Mouse (Mus musculus) heart, postnatal 0 days (tissue): ENCODE data around the gene Ramac. TPM values are rescaled to one million over a fixed set of nuclear protein-coding genes. Genes with fewer than 3 reads are reported as not detected.
A peak's percentile ranks its signal among the peaks of the same experiment; 100 is the strongest.

Source experiments
- ATAC-seq: fragments of 200-750 bp; cut with Nextera tagmentation; 2 replicates; pipeline ENCODE4 v1.8.0; 2017; ENCODE audit warnings: low read depth, moderate number of reproducible peaks, moderate library complexity; ENCODE audit not compliant: insufficient read depth
- DNase-seq: peaks from one replicate; pipeline ENCODE4 v3.0.0-alpha.2; 2016; ENCODE audit warnings: low spot score
- H3K27ac ChIP-seq: fragments of 300-500 bp; sonication (generic); 2 replicates; pipeline ENCODE4 v1.5.1; 2014; ENCODE audit warnings: low read depth, mild to moderate bottlenecking
- H3K27me3 ChIP-seq: fragments of 300-500 bp; sonication (generic); 2 replicates; pipeline ENCODE4 v1.6.1; 2014; ENCODE audit warnings: low read length, mixed read lengths; ENCODE audit not compliant: control insufficient read depth, insufficient read depth
- H3K36me3 ChIP-seq: fragments of 300-500 bp; sonication (generic); replicated peaks from 2 replicates; pipeline ENCODE4 v1.6.1; 2014; ENCODE audit warnings: low read length, mixed read lengths; ENCODE audit not compliant: control insufficient read depth, insufficient read depth
- H3K4me1 ChIP-seq: fragments of 300-500 bp; sonication (generic); 2 replicates; pipeline ENCODE4 v1.6.1; 2014; ENCODE audit warnings: antibody characterized with exemption; ENCODE audit not compliant: control insufficient read depth, insufficient read depth
- H3K4me2 ChIP-seq: fragments of 300-500 bp; sonication (generic); 2 replicates; pipeline ENCODE4 v1.6.1; 2014; ENCODE audit warnings: low read depth, mild to moderate bottlenecking, low read length, moderate library complexity
- H3K4me3 ChIP-seq: fragments of 300-500 bp; sonication (generic); 2 replicates; pipeline ENCODE4 v1.5.1; 2014; ENCODE audit warnings: low read depth, low read length
- H3K9ac ChIP-seq: fragments of 300-500 bp; sonication (generic); replicated peaks from 2 replicates; pipeline ENCODE4 v1.6.1; 2014; ENCODE audit warnings: low read depth, low read length, mixed read lengths
- H3K9me3 ChIP-seq: fragments of 300-500 bp; sonication (generic); replicated peaks from 2 replicates; pipeline ENCODE4 v1.6.1; 2016; ENCODE audit warnings: low read length; ENCODE audit not compliant: control insufficient read depth
- CTCF ChIP-seq: IDR thresholded peaks from 2 replicates; pipeline ENCODE4 v1.5.1; 2016; ENCODE audit warnings: antibody characterized with exemption, control low read depth, low read depth
- EP300 ChIP-seq: IDR thresholded peaks from 2 replicates; pipeline ENCODE4 v1.6.1; 2016; ENCODE audit warnings: antibody characterized with exemption, low read depth
- WGBS: fragments of 180-500 bp; shearing (Covaris S2); extraction: QIAGEN DNeasy Blood & Tissue Kit; methylation state at CpG from one replicate; pipeline ENCODE4 v1.1.7; 2014; 5-methylcytosine and 5-hydroxymethylcytosine counted together
- polyA plus RNA-seq: library from polyadenylated mRNA; unstranded; fragments of >200 nt; fragmentation: Nextera tagmentation; extraction: Ambion mirVana; gene quantifications from 2 replicates; pipeline ENCODE4 v1.2.1, GENCODE M21; 2015
- total RNA-seq: library from RNA; depleted of rRNA; stranded (reverse); fragments of >200 nt; gene quantifications from 2 replicates; pipeline ENCODE4 v1.2.3, GENCODE M21; 2014; ENCODE audit warnings: low replicate concordance

Ramac gene
- total and polyA plus RNA-seq, 2 experiments from 2014 or later, result 58.0 to 88.2 TPM

- peaks cover 11% of the 10 kb centered on the region; the same call in 1 of the 2 replicates for H3K4me1 ChIP-seq
- H3K9me3 ChIP-seq, result no peaks in the 10 kb centered on the region
- ATAC-seq (peak; percentile 81), DNase-seq (peak; percentile 61)
- 0 out of 2 replicates have a peak overlapping the region, but pooled peaks have one; percentile 3 for H3K4me3 ChIP-seq
- H3K27ac ChIP-seq, result peak overlapping the region; percentile 85
- no peaks in the 10 kb centered on the region for H3K36me3 ChIP-seq
- peak overlapping the region; percentile 40 for H3K4me2 ChIP-seq
- peak overlapping the region; percentile 16; the same call in 1 of the 2 replicates for H3K9ac ChIP-seq
- no peaks in the 10 kb centered on the region for H3K27me3 ChIP-seq
- 12% methylated on average over 18 of the region's 18 CpGs for WGBS
- TF ChIP-seq EP300, result no peak
- no peak for TF ChIP-seq CTCF
Measured at GRCm38 (mm10) chr7:81725986-81726727, 36.6 kb upstream of the Ramac start.

GRCm38 (mm10) chr7:81726728-81727005 is 36.1 kb upstream of the Ramac start:
- peak overlapping the region; percentile 85 for H3K27ac ChIP-seq
- no peak for TF ChIP-seq EP300
- TF ChIP-seq CTCF, result no peak
- no peak overlapping the region for H3K9ac ChIP-seq
- H3K36me3 ChIP-seq, result no peaks in the 10 kb centered on the region
- ATAC-seq (peak; percentile 74), DNase-seq (peak; percentile 62)
- no peak overlapping the region for H3K4me3 ChIP-seq
- no peaks in the 10 kb centered on the region for H3K9me3 ChIP-seq
- peaks cover 11% of the 10 kb centered on the region; the same call in 1 of the 2 replicates for H3K4me1 ChIP-seq
- H3K4me2 ChIP-seq, result peak overlapping the region; percentile 40
- WGBS, result 35% methylated on average over 2 of the region's 2 CpGs
- no peaks in the 10 kb centered on the region for H3K27me3 ChIP-seq

GRCm38 (mm10) chr7:81727716-81728115 is 35.0 kb upstream of the Ramac start:
- H3K9me3 ChIP-seq, result no peaks in the 10 kb centered on the region
- H3K4me3 ChIP-seq, result no peak overlapping the region
- H3K4me2 ChIP-seq, result no peak overlapping the region
- H3K4me1 ChIP-seq, result peaks cover 11% of the 10 kb centered on the region; the same call in 1 of the 2 replicates
- TF ChIP-seq CTCF, result no peak
- TF ChIP-seq EP300, result no peak
- DNase-seq (no peak), ATAC-seq (no peak)
- H3K9ac ChIP-seq, result no peak overlapping the region
- no peak overlapping the region for H3K27ac ChIP-seq
- WGBS, result 83% methylated on average over 9 of the region's 9 CpGs
- no peaks in the 10 kb centered on the region for H3K36me3 ChIP-seq
- no peaks in the 10 kb centered on the region for H3K27me3 ChIP-seq

- no peak overlapping the region for H3K9ac ChIP-seq
- WGBS, result 72% methylated on average over 9 of the region's 9 CpGs
- no peak for TF ChIP-seq EP300
- no peak for TF ChIP-seq CTCF
- DNase-seq (no peak), ATAC-seq (no peak)
- H3K4me2 ChIP-seq, result no peak overlapping the region
- no peaks in the 10 kb centered on the region for H3K27me3 ChIP-seq
- no peaks in the 10 kb centered on the region for H3K36me3 ChIP-seq
- no peak overlapping the region for H3K27ac ChIP-seq
- H3K4me1 ChIP-seq, result peaks cover 11% of the 10 kb centered on the region; the same call in 1 of the 2 replicates
- H3K4me3 ChIP-seq, result no peak overlapping the region
- no peaks in the 10 kb centered on the region for H3K9me3 ChIP-seq
Measured at GRCm38 (mm10) chr7:81729787-81730186, 32.9 kb upstream of the Ramac start.

GRCm38 (mm10) chr7:81731181-81731651 is 31.5 kb upstream of the Ramac start:
- Histone ChIP-seq H3K27ac (no peak overlapping the region), H3K4me3 (no peak overlapping the region), H3K27me3 (no peaks in the 10 kb centered on the region), H3K4me1 (peaks cover 4% of the 10 kb centered on the region; the same call in 1 of the 2 replicates), H3K9ac (no peak overlapping the region), H3K4me2 (no peak overlapping the region), H3K36me3 (no peaks in the 10 kb centered on the region), H3K9me3 (no peaks in the 10 kb centered on the region)
- ATAC-seq, result no peak
- WGBS, result 82% methylated on average over 6 of the region's 6 CpGs
- DNase-seq, result no peak
- no peak for TF ChIP-seq EP300
- no peak for TF ChIP-seq CTCF
